Mouse (Mus musculus) testis, adult 2 months (tissue): Measurements from ENCODE around the gene Cdk6.

Experiments used
- CTCF ChIP-seq: fragments of 200-500 bp; IDR thresholded peaks from 2 replicates; pipeline ENCODE4 v1.5.1; 2012; ENCODE audit warnings: low read depth, mild to moderate bottlenecking, inconsistent platforms, low read length, moderate library complexity; ENCODE audit not compliant: control insufficient read depth, insufficient read depth, insufficient replicate concordance
- POLR2A ChIP-seq: fragments of 200-500 bp; IDR thresholded peaks from 2 replicates; pipeline ENCODE4 v1.6.1; 2012; ENCODE audit warnings: low read depth, mild to moderate bottlenecking, inconsistent platforms, low read length, moderate library complexity; ENCODE audit not compliant: control insufficient read depth

DNA sequence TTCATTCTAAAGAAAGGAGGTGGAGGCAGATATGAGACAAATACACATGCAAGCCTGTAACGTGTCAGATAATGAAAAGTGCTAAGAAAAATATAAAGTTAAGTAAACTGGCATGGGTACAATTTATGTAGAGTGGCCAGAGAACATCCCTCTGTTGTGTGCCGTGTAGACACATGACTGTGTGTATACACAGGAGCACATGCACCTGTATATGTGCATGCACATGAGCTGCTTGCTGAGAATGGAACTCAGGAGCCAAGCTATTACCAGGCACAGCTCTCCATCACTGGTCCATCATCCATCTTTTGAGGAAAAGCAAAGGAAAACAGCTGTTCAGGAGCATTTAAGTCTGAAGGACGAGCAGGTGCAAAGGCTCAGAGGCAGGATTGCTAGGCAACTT lies 10.4 kb upstream of the Cdk6 start:
- TF ChIP-seq CTCF (no peak), POLR2A (no peak)
